Mouse (Mus musculus) left cerebral cortex, adult 2 months (tissue): ENCODE measurements around the gene Klb. TPM values are rescaled to one million over a fixed set of nuclear protein-coding genes. Genes with fewer than 3 reads are reported as not detected.
A peak's percentile ranks its signal among the peaks of the same experiment; 100 is the strongest.

ENCODE experiments used
- DNase-seq, 2 experiments: peaks; one replicate each; pipeline ENCODE4 v3.0.0; 2021 to 2022; ENCODE audit warnings: low spot score in 2 of 2, mixed read lengths in 1 of 2; ENCODE audit errors: extremely low spot score in 1 of 2
- H3K27ac ChIP-seq: fragments of 200-600 bp; 2 replicates; pipeline ENCODE4 v1.8.1; 2022
- H3K4me3 ChIP-seq: fragments of 200-600 bp; 2 replicates; pipeline ENCODE4 v1.8.1; 2022
- CTCF ChIP-seq: fragments of 200-600 bp; IDR thresholded peaks from 2 replicates; pipeline ENCODE4 v1.8.1; 2022; ENCODE audit warnings: antibody characterized with exemption, mild to moderate bottlenecking, moderate library complexity
- intact Hi-C: fragments of 180-260 bp; cut with DNase I; formaldehyde crosslinking; loops from one replicate; pipeline ENCODE4 v1.15.1; 2025
- total RNA-seq, 2 experiments: library from RNA; stranded (reverse); gene quantifications; 2 replicates each; pipeline ENCODE4 v1.2.3; 2021

The Klb gene
- total RNA-seq, 2 experiments from 2014 or later, result 0.33 to 0.54 TPM

DNA sequence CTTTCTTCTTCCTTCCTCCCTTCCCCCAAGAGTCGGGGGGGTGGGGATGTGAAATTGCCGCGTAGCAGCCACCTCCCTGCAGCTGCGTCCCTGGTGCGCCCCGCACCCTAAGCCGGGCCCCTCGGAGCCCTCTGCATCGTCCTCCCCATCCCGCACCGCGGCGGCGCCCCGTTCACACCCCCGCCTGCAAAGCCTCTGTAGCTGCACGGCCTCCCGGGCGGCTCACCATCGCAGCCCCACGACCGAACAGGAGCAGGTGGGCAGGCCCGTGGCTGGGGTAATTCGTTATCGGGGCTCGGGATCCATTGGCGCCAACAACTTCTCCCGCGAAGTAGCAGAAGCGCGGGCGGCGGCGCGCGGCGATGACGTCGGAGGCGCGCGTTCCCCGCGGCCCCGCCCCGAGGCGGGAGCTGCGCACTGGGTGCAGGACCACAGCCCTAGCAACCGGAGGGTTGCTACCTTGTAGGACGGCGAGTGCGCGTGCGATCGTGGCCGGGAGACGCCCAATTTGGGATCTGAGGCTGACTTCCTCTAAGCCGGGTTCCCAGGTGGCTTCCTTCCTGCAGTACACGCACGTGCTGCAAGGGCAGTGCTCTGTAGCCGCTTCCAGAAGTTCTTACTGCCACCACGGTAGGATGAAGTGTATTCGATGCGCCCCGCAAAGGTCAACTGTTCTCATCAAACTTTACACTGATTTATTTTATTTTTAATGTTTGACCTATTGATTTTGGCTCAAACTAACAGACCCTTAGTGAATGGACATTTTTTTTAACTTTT is 12.6 kb upstream of the Klb start, which contains the start of gene Rfc1:
Gene Rfc1 (minus strand): TSS at position 373 of the 777 bp plus-strand sequence.
- intact Hi-C loops, result loop anchor here (1.0 to 5.0 kb wide), 2 partner anchors 56 to 362 kb away; partner anchors contain the start of genes Lias, Pds5a and Rpl9
- peak within 1 kb of the TSS; percentile 100 for H3K4me3 ChIP-seq
- peak; percentile 90 to 92 for DNase-seq
- TF ChIP-seq CTCF, result no peak; the same call in 1 of the 2 replicates
- H3K27ac ChIP-seq, result peak within 1 kb of the TSS; percentile 74

DNA sequence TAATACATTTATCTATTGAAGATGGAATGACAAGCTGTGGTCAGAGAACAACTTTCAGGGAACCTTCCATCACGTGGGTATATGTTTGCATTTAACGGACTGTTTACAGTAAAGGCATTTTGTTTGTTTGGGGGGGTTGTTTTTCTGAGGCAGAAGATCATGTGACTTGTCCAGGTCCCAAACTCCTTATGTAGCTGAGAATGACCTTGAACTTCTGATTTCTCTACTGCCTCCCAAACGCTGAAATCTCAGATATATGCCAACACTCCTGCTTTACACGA is 12.1 kb upstream of the Klb start:
- TF ChIP-seq CTCF, result no peak
- H3K4me3 ChIP-seq, result peak overlapping the region; percentile 100
- H3K27ac ChIP-seq, result peak overlapping the region; percentile 74
- no peak for DNase-seq
- intact Hi-C loops, result loop anchor here (5.0 kb wide), 1 partner anchor 361 kb away; the partner anchor contains the start of gene Pds5a

DNA sequence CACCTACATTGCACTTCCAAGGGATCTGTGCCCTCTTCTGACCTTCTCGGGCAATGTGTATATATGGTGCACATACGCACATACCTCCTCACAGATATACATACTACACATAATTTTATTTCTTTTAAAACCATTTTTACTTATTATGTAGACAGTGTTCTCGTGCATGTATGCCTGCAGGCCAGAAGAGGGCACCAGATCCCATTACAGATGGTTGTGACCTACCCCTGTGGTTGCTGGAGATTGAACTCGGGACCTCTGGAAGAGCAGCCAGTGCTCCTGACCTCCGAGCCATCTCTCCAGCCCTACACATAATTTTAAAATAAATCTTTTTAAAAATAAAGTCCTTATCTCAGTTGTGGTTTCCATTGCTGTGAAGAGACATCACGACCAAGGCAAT is 9.7 kb upstream of the Klb start:
- H3K4me3 ChIP-seq, result no peak overlapping the region
- intact Hi-C loops, result loop anchor here (5.0 kb wide), 1 partner anchor 359 kb away; the partner anchor contains the start of gene Pds5a
- H3K27ac ChIP-seq, result no peak overlapping the region
- peak; percentile 48 for TF ChIP-seq CTCF
- DNase-seq, result no peak

DNA sequence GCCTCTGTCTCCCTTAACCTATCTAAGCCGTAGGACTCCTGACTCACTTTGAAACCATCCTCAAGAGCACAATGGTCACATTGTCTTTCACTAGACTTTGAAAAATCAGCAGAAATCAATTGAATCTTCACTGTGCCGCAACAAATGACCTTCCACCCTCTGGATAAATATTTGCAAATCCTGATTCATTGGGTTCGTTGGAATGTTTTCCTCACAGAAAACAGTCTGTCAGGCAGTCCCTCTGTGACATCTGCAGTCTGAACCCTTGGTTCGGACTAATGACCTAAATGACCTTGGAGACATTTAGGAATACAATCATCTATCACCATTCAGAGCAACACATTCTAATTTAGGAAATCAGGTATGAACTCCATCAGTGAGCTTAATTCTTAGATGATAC is 7.9 kb upstream of the Klb start:
- no peak for TF ChIP-seq CTCF
- no peak overlapping the region for H3K27ac ChIP-seq
- no peak overlapping the region for H3K4me3 ChIP-seq
- intact Hi-C loops, result no loop called here
- DNase-seq, result no peak

DNA sequence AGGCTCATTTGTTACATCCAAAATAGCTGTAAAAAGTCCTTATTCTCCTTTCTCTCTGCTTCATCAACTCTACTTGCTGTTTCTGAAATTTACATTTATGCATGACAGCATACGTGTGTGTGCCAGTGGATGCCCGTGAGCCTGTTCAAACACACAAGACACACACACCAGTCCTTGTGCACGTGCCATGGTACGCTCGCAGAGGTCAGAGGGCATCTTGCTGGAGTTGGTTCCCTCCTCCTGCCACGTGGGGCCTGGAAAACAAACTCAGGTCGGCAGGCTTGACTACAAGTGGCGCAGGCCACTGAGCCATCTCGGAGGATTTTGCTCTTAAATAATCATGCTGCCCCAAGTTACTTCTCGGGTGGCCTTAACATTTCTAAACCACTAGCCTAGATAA is 2.4 kb downstream of the Klb start:
- Histone ChIP-seq H3K27ac (no peak overlapping the region), H3K4me3 (no peak overlapping the region)
- DNase-seq, result no peak
- intact Hi-C loops, result no loop called here
- no peak for TF ChIP-seq CTCF

DNA sequence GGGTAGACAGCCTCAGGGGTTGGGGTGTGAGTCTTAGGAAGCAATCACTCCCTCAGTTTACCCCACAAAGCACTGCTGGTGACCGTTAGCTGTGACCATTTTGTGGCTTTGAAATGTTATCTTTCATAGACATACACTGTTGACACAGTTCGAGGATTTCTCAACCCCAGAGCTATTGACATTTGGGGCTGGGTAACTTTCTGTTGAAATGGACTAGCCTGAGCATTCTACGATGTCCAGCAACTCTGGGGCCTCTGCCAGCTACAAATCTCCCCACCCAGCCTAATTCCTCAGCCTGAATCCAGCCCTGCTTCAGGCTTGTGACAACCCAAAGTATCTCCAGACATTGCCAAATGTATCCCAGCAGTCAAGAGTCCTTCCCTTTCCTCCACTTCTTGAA is 6.0 kb downstream of the Klb start:
- intact Hi-C loops, result no loop called here
- DNase-seq, result no peak
- no peak for TF ChIP-seq CTCF

DNA sequence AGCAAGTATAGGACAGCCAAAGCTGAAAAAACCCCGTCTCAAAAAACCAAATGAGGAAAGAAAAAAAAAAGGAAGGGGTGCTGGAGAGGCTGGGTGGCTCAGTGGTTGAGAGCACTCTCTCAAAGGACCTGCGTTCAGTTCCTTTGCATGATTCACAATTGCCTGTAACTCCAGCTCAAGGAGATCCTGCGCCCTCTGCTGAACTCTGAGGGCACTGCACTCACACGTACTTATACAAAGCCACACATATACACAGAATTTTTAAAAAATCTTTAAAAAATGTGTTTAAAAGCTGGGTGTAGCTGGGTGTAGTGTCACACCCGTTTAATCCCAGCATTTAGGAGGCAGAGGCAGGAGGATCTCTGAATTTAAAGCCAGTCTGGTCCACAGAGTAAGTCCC is 6.9 kb downstream of the Klb start:
- no peak for DNase-seq
- peak; percentile 1; the same call in 1 of the 2 replicates for TF ChIP-seq CTCF
- Histone ChIP-seq H3K4me3 (no peak overlapping the region), H3K27ac (no peak overlapping the region)
- intact Hi-C loops, result no loop called here

More for the DNA sequence above, 6.0 kb downstream of the Klb start:
- H3K4me3 ChIP-seq, result no peak overlapping the region
- no peak overlapping the region for H3K27ac ChIP-seq

DNA sequence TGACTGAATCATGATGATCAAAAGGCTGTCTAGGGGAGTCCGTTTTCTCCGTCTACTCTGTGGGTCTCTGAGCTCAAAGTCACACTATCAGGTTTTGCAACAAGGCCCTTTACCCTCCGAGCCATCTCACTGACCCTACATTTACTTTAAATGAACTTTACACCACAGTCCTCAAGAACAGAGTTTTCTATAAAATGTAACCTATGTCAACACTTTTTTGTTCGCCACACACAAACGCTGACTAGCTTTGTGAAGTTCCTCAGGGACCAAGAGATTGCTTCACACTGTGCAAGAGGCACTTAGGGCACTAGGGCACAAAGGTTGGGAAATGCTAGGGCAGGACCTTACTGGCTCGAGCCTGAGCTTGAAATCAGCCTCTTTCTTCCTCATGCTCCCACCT is 8.7 kb downstream of the Klb start:
- intact Hi-C loops, result no loop called here
- Histone ChIP-seq H3K27ac (no peak overlapping the region), H3K4me3 (no peak overlapping the region)
- no peak for TF ChIP-seq CTCF
- no peak for DNase-seq

DNA sequence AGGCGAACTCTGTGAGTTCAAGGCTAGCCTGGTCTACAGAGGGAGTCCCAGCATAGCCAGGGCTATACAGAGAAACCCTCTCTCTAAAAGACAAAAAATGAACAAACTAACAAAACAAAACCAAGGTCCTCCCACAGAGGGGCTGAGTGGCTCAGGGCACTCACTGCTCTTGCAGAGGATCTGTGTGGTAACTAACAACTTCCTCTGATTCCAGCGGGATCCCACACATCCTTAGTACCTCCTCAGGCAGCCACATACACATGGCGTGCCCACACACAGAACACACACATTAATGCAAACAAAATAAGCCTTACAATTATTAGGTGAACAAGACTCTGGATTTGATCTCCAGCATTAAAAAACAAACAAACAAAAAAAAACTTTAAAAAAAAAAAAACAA is 9.7 kb downstream of the Klb start:
- TF ChIP-seq CTCF, result no peak
- H3K4me3 ChIP-seq, result no peak overlapping the region
- no peak for DNase-seq
- intact Hi-C loops, result no loop called here
- H3K27ac ChIP-seq, result no peak overlapping the region

DNA sequence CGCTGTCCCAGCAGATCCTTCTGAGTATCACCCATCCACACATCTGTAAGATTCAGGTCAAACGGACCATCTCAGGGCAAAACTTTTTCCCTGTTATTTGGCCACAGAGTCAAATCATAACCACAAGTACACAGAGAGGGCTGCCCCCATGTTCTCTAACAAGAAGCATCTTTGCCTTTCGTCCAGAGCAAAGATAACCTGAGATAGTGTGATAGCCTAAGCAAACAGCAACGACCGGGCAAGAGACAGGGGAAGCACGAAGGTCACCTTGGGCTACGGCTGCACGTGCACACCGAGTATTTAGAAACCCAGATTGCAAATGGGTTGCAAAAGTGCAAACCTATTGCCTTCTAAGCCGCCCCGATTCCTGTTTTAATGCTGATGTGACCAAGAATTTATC is 19.7 kb downstream of the Klb start:
- intact Hi-C loops, result no loop called here
- Histone ChIP-seq H3K27ac (no peak overlapping the region), H3K4me3 (no peak overlapping the region)
- no peak for TF ChIP-seq CTCF
- DNase-seq, result no peak

DNA sequence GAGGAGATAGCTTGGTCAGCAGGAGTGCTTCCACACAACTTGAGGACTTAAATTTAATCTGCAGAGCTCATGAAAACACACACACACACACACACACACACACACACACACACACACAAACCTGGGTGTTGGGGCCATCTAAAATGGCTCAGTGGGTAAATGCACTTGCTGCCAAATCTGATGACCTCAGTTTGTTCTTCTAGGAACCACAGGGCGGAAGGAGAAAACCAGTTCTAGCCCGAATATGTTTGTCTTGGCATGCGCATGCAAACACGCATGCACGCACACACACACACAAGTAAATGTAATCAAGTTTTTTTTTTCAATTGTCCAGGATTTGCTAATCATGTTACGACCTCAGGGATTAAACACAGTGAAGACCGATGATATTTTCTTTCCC is 23.4 kb downstream of the Klb start:
- no peak for DNase-seq
- TF ChIP-seq CTCF, result no peak
- intact Hi-C loops, result no loop called here
- Histone ChIP-seq H3K4me3 (no peak overlapping the region), H3K27ac (no peak overlapping the region)

DNA sequence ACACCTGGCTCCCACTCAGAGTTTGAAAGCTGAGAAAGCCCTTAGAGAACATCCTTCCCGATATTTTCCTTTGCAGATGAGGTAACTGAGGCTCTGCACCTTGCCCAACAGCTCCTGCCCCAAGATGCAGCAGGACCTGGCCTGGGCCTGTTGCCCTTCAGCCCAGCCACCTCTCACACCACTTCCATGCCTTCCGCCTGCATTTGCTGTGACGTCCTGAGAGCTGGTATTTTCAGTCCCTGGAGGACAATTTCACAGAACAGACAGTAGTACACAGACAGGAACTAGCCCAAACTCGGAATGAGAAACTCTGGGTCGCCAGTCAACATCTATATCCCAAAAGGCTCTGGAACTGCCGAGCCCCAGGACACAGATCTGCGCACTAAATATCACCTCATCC is 26.6 kb downstream of the Klb start:
- Histone ChIP-seq H3K27ac (no peak overlapping the region), H3K4me3 (no peak overlapping the region)
- no peak for DNase-seq
- intact Hi-C loops, result no loop called here
- no peak for TF ChIP-seq CTCF

DNA sequence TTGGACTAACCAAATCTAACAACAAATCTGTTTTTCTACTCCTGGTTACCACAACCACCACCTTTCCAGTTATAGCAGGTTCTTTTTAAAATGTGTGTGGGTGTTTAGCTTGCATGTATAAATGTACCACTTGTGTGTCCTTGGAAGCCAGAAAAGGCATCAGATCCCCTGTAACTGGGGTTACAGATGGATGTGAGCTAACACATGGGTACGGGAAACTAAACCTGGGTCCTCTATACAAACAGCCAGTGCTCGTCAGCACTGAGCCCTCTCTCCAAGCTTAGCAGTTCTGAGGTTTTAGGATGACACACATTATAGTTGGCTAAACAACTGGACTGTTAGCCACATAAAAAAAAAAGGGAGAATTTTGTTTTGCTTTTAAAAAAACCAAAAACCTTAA is 37.6 kb downstream of the Klb start:
- Histone ChIP-seq H3K4me3 (no peak overlapping the region), H3K27ac (no peak overlapping the region)
- DNase-seq, result no peak
- intact Hi-C loops, result no loop called here
- TF ChIP-seq CTCF, result no peak
